Mouse (Mus musculus) bone marrow macrophage, adult 2 months (primary cell): ENCODE results near the gene Itsn1.

ENCODE experiments used
- CTCF ChIP-seq: IDR thresholded peaks from 2 replicates; pipeline ENCODE4 v1.5.1; 2012; ENCODE audit warnings: low read depth, mild to moderate bottlenecking, low read length, moderate library complexity
- POLR2A ChIP-seq: IDR thresholded peaks from 2 replicates; pipeline ENCODE4 v1.6.1; 2012; ENCODE audit warnings: mild to moderate bottlenecking, low read depth, low read length, borderline replicate concordance

GRCm38 (mm10) chr16:91685526-91685925 lies 43.6 kb upstream of the Itsn1 start:
- TF ChIP-seq POLR2A: no peak
- TF ChIP-seq CTCF: no peak
